Comparison of ENCODE assay signal across 16 mouse cellular contexts in genomic region chr2:31096119-31096518, GRCm38 (mm10). TPM values are rescaled to one million over a fixed set of nuclear protein-coding genes. Genes with fewer than 3 reads are reported as not detected.
A peak's percentile ranks its signal among the peaks of the same experiment; 100 is the strongest.
DNase-seq lines count a peak whose midpoint lies in the region; TF ChIP-seq lines count a peak whose summit lies in the region.
"Had no signal": no experiment of that assay in that cellular context is flagged by ENCODE, and none has a peak within 500 bp of the region (broad histone marks: within the 10 kb centered on the region; RNA-seq: fewer than 3 reads in every experiment).

No protein-coding gene starts in this region.

- WGBS in kidney, adult 2 months, result 46% methylated on average over 15 of the region's 15 CpGs

- peaks cover 37% of the 10 kb centered on the region for H3K79me2 ChIP-seq in CH12.LX (replicated peaks; ENCODE audit: control insufficient read depth, extremely low read depth, insufficient read depth, poor library complexity, severe bottlenecking)

- no peak overlapping the region for H3K9ac ChIP-seq in CH12.LX (ENCODE audit: insufficient read depth, low read depth)
- H3K9ac ChIP-seq: liver, embryonic 15.5 days had no signal

- H3K9me3 ChIP-seq in CH12.LX (replicated peaks; ENCODE audit: low read length), result peaks cover 9% of the 10 kb centered on the region
- H3K9me3 ChIP-seq: liver, embryonic 15.5 days had no signal

- TF ChIP-seq CTCF in CH12.LX (conservative IDR thresholded peaks at IDR 0.05 in 1 of 2, IDR thresholded peaks at IDR 0.05 in 1 of 2; ENCODE audit: low read depth in 2 of 2, low read length in 2 of 2), result no peak
- TF ChIP-seq CTCF in kidney, adult 2 months (conservative IDR thresholded peaks at IDR 0.05; ENCODE audit: insufficient read depth, insufficient read length, low read depth, low read length), result no peak

- in situ Hi-C loops in CH12.LX (cut with MboI; ENCODE audit: low pct_ligation_motif_present, low pct_unique_long_range_greater_than_20kb, low sequenced_read_pairs), result loop anchor here (5.0 kb wide), 1 partner anchor 36 kb away; no protein-coding TSS in a partner anchor

- no peak overlapping the region for H3K4me2 ChIP-seq in CH12.LX (ENCODE audit: insufficient read depth, low read depth, poor library complexity, severe bottlenecking)
- H3K4me2 ChIP-seq: liver, embryonic 15.5 days had no signal

- peaks cover 59 to 86% of the 10 kb centered on the region in 2 experiments for H3K36me3 ChIP-seq in CH12.LX (replicated peaks in 1 of 2; ENCODE audit: control insufficient read depth in 1 of 2, insufficient read depth in 1 of 2, low read length in 1 of 2)
- H3K36me3 ChIP-seq in kidney, adult 2 months (ENCODE audit: control insufficient read depth, insufficient read depth, low read length), result no peaks in the 10 kb centered on the region

- peaks cover 30 to 66% of the 10 kb centered on the region in 2 experiments for H3K4me1 ChIP-seq in CH12.LX (ENCODE audit: control insufficient read depth in 1 of 2, insufficient read depth in 2 of 2)
- peaks cover 21% of the 10 kb centered on the region; the same call in 1 of the 2 replicates for H3K4me1 ChIP-seq in kidney, adult 2 months (ENCODE audit: control insufficient read depth, insufficient read depth, low read length)

- no peaks in the 10 kb centered on the region for H3K27me3 ChIP-seq in CH12.LX (replicated peaks)
- no peaks in the 10 kb centered on the region for H3K27me3 ChIP-seq in kidney, adult 2 months (replicated peaks; ENCODE audit: control insufficient read depth, insufficient read depth, low read length)
- H3K27me3 ChIP-seq: liver, embryonic 15.5 days had no signal

- no peak for TF ChIP-seq POLR2A in CH12.LX (IDR thresholded peaks at IDR 0.05; ENCODE audit: low read depth, low read length)
- TF ChIP-seq POLR2A in kidney, adult 2 months (IDR thresholded peaks at IDR 0.05; ENCODE audit: low read depth, low read length), result no peak

- H3K27ac ChIP-seq in CH12.LX (ENCODE audit: insufficient read depth, low read depth), result peak overlapping the region; percentile 91
- no peak overlapping the region for H3K27ac ChIP-seq in kidney, adult 2 months (ENCODE audit: insufficient read depth, low read depth, low read length)
- H3K27ac ChIP-seq: liver, embryonic 15.5 days had no signal

- dilution Hi-C loops in CH12.LX (cut with MboI; ENCODE audit: extremely low pct_ligation_motif_present, extremely low pct_unique_long_range_greater_than_20kb, low sequenced_read_pairs), result no loop called here

- no peak for TF ChIP-seq EP300 in CH12.LX (IDR thresholded peaks at IDR 0.05; ENCODE audit: low read length)

- no peak for TF ChIP-seq RAD21 in CH12.LX (IDR thresholded peaks at IDR 0.05; ENCODE audit: low read depth, low read length)

- DNase-seq in cerebellum, adult 11-12 months, result peak; percentile 22
- DNase-seq in cerebellum, postnatal 36 days, result no peak
- DNase-seq in CH12.LX (ENCODE audit: extremely low read depth), result no peak
- peak; percentile 77 for DNase-seq in kidney, adult 2 months
- DNase-seq in kidney, postnatal 25 days, result peak; percentile 47 to 60
- DNase-seq in adrenal gland, adult (ENCODE audit: inconsistent age in 2 of 2, low spot score in 1 of 2), result no peak
- DNase-seq in adrenal gland, adult 2 months, result no peak
- DNase-seq in lung, postnatal 14 days, result no peak
- DNase-seq: adrenal gland, postnatal 25 days; cerebellum, adult 9-11 months; embryo, embryonic 11 days; heart, adult 11 months; heart, postnatal 4 days; midbrain, embryonic 14.5 days had no signal

- H3K4me3 ChIP-seq in CH12.LX (replicated peaks in 1 of 3; ENCODE audit: low read depth in 2 of 3, low read length in 2 of 3, poor library complexity in 1 of 3), result no peak overlapping the region
- H3K4me3 ChIP-seq in kidney, adult 2 months (ENCODE audit: insufficient read depth, low read depth, low read length), result no peak overlapping the region
- H3K4me3 ChIP-seq: liver, embryonic 15.5 days; myocyte had no signal

TF ChIP-seq in CH12.LX, 34 proteins besides CTCF, POLR2A, EP300 and RAD21:
- TF ChIP-seq BHLHE40 (IDR thresholded peaks at IDR 0.05; ENCODE audit: low read depth, low read length) (no peak), E2F4 (IDR thresholded peaks at IDR 0.05; ENCODE audit: insufficient replicate concordance, low read depth, low read length) (no peak), PAX5 (IDR thresholded peaks at IDR 0.05; ENCODE audit: low read length) (no peak), NELFE (IDR thresholded peaks at IDR 0.05; ENCODE audit: low read depth, low read length) (no peak), MYC (IDR thresholded peaks at IDR 0.05; ENCODE audit: low read depth, low read length) (no peak), ZKSCAN1 (IDR thresholded peaks at IDR 0.05; ENCODE audit: borderline replicate concordance, low read depth, low read length) (no peak), JUN (IDR thresholded peaks at IDR 0.05; ENCODE audit: insufficient read depth, low read depth, low read length) (no peak), MAFK (IDR thresholded peaks at IDR 0.05; ENCODE audit: insufficient replicate concordance, low read length) (no peak), USF1 (IDR thresholded peaks at IDR 0.05; ENCODE audit: low read depth, low read length) (no peak), GABPA (IDR thresholded peaks at IDR 0.05; ENCODE audit: insufficient replicate concordance, low read depth, low read length) (no peak), HCFC1 (IDR thresholded peaks at IDR 0.05; ENCODE audit: low read depth, low read length) (no peak), USF2 (conservative IDR thresholded peaks at IDR 0.05; ENCODE audit: low read depth, low read length) (no peak), IRF4 (IDR thresholded peaks at IDR 0.05; ENCODE audit: low read depth, low read length) (no peak), TBP (conservative IDR thresholded peaks at IDR 0.05; ENCODE audit: low read depth, low read length) (no peak), UBTF (IDR thresholded peaks at IDR 0.05; ENCODE audit: low read depth, low read length) (no peak), MEF2A (IDR thresholded peaks at IDR 0.05; ENCODE audit: borderline replicate concordance, low read depth, low read length) (no peak), ZC3H11A (IDR thresholded peaks at IDR 0.05; ENCODE audit: low read depth, low read length) (no peak), MXI1 (IDR thresholded peaks at IDR 0.05; ENCODE audit: low read depth, low read length) (no peak), SMC3 (IDR thresholded peaks at IDR 0.05; ENCODE audit: low read depth, low read length) (no peak), ELF1 (IDR thresholded peaks at IDR 0.05; ENCODE audit: low read depth, low read length) (no peak)

RNA-seq across cellular contexts. Expression of gene Fnbp1, which starts 45.7 kb away (rescaled TPM):
- total RNA-seq in CH12.LX (2012; rRNA removed), result 39.2 and 50.5 TPM in 2 replicates
- 20.7 and 29.6 TPM in 2 replicates for total RNA-seq in CH12.LX (2014; rRNA removed)
- 133 and 147 TPM in 2 replicates for polyA plus RNA-seq in CH12.LX (2012; ENCODE audit: insufficient read length, low read depth)
- polyA plus RNA-seq in kidney, adult 2 months (2012; rRNA removed), result 21.1 and 23.9 TPM in 2 replicates
- 10 to 100 TPM; 59.7 to 73.4 TPM for total RNA-seq in adrenal gland, adult 2 months (2021)
- 34.3 and 35.6 TPM in 2 replicates for polyA plus RNA-seq in adrenal gland, adult 2 months (2012; rRNA removed)

RNA-seq across cellular contexts. Expression of gene Gpr107, which starts 56.0 kb away (rescaled TPM):
- 22.7 and 24.6 TPM in 2 replicates for total RNA-seq in CH12.LX (2012; rRNA removed)
- total RNA-seq in CH12.LX (2014; rRNA removed), result 24.9 and 27.8 TPM in 2 replicates
- 19.6 and 25.7 TPM in 2 replicates for polyA plus RNA-seq in CH12.LX (2012; ENCODE audit: insufficient read length, low read depth)
- polyA plus RNA-seq in kidney, adult 2 months (2012; rRNA removed), result 22.2 and 22.8 TPM in 2 replicates
- total RNA-seq in adrenal gland, adult 2 months (2021), result 10 to 100 TPM; 54.9 to 55.8 TPM
- 18.2 and 21.7 TPM in 2 replicates for polyA plus RNA-seq in adrenal gland, adult 2 months (2012; rRNA removed)

Comparison
In these comparisons a context has a peak if more than half of its experiments do, and no peak if none do; other contexts are left out.
1. DNase-seq: peak in cerebellum, adult 11-12 months (single experiment), kidney, adult 2 months (single experiment) and kidney, postnatal 25 days (2 of 2); none in cerebellum, postnatal 36 days (0 of 2), CH12.LX (single experiment), adrenal gland, adult (0 of 2), adrenal gland, adult 2 months (single experiment) and lung, postnatal 14 days (single experiment).